Mouse (Mus musculus): ENCODE measurements around the gene Sohlh1. TPM values are rescaled to one million over a fixed set of nuclear protein-coding genes. Genes with fewer than 3 reads are reported as not detected.
A peak's percentile ranks its signal among the peaks of the same experiment; 100 is the strongest.

Sohlh1 gene
- total RNA-seq (2014; fragmentation: Nextera tagmentation) (not detected in 2 replicates), total RNA-seq (2017) (not detected in 2 replicates)

DNA sequence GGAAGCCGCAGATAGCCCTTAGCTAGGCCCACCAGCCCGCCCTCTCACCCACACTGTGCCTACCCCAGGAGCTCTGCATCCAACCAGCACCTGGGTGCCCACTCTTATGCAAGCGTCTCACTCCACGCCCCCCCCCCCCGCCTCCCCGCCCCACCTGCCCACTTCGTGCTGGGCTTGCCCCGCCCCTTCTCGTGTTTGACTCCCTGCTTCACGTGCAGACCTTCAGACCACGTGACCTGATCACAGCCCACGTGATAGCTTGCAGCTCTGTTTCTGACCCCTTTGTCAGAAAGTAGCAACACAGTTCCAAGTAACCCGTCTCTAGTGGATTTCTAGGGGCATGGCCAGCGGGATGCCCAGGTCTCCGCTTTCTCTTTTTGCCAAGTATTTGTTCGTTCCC lies at the start of gene Sohlh1:
TSS of gene Sohlh1 (minus strand) at position 23 of the 400 bp plus-strand sequence.
- ATAC-seq (replicated peaks; ENCODE audit: poor library complexity, severe bottlenecking), result no peak

DNA sequence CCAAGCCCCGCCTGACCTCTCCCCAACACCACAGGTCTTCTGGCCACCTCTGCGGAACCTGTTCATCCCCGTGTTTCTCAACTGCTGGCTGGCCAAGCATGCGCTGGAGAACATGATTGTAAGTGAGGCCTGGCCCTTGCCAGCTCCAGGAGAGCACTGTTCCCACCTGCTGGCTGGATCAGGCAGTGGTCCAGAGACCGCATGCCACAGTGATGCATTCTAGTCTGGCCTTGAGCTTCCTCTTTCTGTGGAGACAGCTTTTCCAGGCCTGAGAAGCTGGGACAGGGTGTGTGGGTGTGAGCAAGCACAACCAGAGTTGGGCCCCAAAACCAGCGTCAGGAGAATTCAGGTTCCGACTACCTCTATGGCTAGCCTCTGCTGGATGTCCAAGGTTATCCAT lies 45.4 kb upstream of the Sohlh1 start:
- ATAC-seq (replicated peaks; ENCODE audit: poor library complexity, severe bottlenecking), result peak; percentile 81

DNA sequence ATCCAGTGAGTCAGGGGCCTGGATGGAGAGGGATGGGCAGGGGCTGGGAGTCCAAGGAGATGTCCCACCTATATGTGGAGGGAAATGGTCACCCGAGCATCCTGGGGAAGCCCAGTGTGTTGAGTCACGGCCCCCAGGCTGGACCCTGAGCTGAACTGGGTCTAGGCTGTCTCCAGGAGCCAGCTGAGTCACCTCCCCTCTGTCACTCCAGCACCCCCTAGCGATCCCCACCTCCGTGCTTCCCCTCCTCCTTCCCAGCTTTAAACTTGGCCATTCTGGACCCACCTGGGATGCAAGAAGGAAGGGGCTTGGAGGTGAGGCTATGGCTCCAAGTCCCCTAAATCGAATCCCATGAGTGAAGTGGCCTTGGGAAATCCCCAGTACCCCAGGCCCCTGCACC lies 41.1 kb upstream of the Sohlh1 start:
- ATAC-seq (replicated peaks; ENCODE audit: poor library complexity, severe bottlenecking), result no peak

DNA sequence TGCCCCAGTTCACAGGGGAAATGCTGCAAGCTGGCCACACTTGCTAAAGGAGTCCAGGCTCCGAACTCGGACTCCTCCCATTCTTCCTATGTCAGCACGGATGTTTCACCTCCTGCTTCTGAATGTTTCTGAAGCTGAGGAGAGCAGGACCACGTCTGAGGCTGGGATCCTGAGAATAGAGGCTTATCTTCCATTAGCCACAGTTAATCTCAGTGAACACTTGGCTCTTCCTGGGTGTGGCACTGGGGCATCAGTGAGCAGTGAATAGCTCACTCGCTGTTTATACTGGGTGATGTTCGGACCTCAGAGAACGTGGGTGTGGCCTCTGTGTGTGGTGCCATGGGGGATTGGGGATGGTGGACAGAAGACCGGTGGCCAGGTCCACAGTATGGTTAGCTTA lies 40.2 kb upstream of the Sohlh1 start:
- no peak for ATAC-seq (replicated peaks; ENCODE audit: poor library complexity, severe bottlenecking)

DNA sequence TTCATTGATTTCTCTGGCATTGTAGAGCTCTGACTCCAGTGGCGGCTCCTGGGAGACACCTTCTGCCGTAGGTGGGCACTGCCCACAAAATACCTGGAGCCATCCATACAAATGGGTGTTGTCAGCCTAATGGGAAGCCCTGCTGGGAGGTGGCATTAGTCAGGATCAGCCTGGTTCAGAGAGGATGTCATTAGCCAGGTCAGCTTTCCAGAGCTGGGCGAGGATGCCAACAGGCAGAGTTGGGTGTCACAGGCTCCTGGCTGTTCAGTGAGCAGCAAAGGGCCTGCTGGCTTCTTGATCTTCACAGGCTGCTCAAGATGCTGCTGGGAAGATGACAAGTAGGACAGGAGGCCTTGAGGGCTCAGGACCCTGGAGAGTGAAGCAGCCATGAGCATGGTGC lies 37.7 kb upstream of the Sohlh1 start:
- no peak for ATAC-seq (replicated peaks; ENCODE audit: poor library complexity, severe bottlenecking)

DNA sequence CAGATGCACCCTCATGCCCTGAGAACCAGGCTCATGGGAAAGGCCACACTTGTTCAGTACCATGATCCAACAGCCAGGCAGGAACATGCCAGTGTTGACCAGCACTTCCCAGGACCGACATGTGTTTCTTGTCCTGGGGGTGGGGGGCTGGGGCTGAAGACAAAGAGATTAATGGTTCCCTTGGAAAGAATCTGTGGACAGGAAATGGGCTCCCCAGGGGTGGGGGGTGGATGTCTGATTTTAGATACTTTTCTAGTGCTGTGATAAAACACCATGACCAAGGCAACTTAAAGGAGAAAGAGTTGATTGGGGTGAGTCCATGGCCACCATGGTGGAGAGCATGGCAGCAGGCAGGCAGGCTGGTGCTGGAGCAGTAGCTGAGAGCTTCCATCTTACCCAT lies 35.2 kb upstream of the Sohlh1 start:
- ATAC-seq (replicated peaks; ENCODE audit: poor library complexity, severe bottlenecking), result no peak

DNA sequence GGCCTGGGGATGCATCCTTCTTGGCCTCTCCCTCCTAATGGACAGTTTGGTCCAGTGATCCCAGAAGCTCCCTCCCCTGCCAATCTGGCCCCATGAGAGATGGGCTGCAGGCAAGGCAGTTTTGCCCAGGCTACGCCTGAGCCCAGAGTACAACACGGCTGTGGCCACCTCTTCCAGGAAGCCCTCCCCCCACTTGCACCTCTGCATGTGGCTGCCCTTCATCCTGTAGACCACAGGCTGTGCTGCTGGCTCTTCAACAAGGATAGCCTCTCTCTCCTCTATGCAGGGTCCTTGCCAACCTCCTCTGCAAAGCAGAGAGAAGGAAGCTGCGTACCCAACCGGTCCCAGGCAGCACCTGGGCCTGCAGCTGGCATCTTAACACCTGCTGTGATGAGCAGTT lies 32.0 kb upstream of the Sohlh1 start:
- ATAC-seq (replicated peaks; ENCODE audit: poor library complexity, severe bottlenecking), result no peak

DNA sequence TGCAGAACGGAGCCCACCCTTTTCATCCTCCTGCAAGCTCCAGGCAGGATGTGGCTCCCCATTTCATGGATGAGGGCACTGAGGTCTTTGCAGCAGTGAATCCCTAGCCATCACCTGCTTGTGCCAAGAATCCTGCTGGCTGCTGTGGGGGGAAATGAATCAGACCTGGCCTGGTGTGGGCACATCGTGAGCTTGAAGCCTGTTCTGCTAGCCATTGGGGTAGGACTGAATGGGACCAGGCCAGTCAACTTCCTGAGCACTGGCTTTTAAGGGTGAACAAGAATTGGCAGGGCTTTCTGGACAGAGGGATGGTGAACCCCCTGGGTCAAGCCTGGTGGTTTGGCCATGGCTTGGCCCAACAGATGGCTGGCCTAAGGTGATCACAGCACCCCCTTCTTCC lies 31.5 kb upstream of the Sohlh1 start:
- ATAC-seq (replicated peaks; ENCODE audit: poor library complexity, severe bottlenecking), result no peak

DNA sequence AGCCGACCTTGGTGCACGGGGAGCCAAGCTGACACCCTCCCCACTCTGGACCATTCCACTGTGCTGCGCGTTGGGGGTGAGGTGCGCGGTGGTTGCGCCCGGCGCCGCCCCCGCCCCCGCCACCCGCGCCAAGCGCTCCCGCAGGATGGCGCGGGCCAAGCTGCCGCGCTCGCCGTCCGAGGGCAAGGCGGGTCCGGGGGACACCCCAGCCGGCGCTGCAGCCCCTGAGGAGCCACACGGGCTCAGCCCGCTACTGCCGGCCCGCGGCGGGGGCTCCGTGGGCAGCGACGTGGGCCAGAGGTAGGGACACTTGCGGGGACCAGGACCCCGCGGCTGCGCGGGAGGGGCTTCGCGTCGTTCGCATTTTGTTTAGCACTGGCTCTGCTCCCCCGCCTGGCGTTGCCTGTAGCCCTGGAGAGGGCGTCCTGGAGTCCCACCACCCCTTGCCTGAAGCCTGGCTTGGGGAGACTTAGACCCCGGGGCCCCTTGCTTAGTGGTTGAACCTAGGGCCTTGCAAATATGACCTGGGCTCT lies 30.8 kb upstream of the Sohlh1 start:
- no peak for ATAC-seq (replicated peaks; ENCODE audit: poor library complexity, severe bottlenecking)

DNA sequence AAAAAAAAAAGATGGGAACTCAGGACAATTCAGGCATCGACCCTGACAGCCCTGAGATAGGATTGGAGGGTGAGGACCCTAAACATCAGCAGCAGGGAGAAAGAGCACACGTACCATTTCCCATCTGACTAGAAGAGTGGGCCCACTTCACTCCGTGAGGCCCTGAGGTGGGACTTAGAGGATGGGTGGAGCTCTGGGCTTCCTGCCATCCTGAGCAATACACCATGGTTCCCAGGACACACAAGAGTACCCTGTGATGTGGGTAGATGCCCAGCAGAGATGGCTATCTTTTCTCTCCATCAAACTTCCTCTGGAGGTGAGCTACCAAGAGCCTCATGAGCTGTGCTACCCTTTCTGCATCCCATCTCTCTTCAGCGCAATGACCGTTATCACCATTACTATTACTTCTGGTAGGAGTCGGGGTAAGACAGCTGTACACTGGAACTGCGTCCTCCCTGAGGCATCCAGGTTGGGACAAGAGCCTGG lies 30.2 kb upstream of the Sohlh1 start:
- ATAC-seq (replicated peaks; ENCODE audit: poor library complexity, severe bottlenecking), result no peak

DNA sequence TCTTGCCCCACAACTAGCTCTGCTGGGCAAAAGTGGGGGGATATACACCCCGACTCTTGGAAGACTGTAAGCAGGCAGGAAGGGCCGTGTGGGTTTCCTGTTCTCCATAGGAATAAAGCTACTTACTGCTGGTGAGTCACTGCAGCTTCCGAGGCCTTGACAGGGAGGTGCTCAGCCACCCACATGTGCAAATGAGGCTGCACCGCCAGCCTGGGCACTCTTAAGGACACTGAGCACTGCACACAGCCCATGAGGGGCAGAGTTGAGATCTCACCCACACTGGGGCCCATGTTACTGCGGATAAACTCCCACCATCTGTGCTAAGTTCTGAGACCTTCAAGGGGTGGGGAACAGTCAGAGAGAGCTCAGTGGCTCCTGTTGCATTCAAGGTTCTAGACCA lies 19.6 kb upstream of the Sohlh1 start:
- ATAC-seq (replicated peaks; ENCODE audit: poor library complexity, severe bottlenecking), result no peak

DNA sequence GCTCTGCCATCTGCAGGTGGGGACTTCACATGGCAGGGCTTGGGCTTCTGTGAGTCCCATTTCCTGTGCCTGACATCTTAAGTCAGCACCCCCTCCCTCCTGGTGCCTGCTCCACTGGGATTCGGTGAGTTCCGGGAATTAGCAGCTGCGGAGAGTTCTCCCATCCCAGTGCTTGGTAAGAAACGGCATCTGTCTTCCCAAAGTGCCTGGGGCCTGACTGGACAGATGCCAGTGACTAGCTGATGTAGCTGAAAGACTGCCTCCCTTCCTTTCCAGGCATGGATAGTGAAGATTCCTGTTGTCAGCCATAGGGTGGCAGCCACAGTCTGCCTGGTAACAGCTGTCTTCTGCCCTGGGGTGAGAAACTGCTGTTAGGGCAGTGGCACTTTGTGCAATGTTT lies 18.4 kb upstream of the Sohlh1 start:
- no peak for ATAC-seq (replicated peaks; ENCODE audit: poor library complexity, severe bottlenecking)

DNA sequence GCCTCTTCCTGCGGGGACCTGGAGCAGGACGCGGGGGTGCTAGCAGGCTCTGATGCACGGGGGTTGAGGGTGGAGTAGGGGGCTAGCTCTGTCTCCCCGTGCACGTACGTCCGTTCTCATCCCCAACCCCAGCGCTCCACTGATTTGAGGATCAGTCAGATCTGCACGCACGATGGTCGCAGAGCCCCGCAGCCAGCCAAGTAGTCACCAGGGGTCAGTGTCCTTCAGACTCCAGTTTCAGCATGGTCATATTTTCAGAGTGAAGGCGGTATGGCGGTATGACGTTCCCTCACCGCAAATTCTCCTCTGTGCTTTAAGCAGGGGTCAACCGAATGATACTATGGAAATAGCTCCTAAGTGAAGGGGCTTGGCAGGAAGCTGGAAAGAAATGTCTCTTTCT lies 17.2 kb upstream of the Sohlh1 start:
- no peak; the same call in 1 of the 2 replicates for ATAC-seq (replicated peaks; ENCODE audit: poor library complexity, severe bottlenecking)

DNA sequence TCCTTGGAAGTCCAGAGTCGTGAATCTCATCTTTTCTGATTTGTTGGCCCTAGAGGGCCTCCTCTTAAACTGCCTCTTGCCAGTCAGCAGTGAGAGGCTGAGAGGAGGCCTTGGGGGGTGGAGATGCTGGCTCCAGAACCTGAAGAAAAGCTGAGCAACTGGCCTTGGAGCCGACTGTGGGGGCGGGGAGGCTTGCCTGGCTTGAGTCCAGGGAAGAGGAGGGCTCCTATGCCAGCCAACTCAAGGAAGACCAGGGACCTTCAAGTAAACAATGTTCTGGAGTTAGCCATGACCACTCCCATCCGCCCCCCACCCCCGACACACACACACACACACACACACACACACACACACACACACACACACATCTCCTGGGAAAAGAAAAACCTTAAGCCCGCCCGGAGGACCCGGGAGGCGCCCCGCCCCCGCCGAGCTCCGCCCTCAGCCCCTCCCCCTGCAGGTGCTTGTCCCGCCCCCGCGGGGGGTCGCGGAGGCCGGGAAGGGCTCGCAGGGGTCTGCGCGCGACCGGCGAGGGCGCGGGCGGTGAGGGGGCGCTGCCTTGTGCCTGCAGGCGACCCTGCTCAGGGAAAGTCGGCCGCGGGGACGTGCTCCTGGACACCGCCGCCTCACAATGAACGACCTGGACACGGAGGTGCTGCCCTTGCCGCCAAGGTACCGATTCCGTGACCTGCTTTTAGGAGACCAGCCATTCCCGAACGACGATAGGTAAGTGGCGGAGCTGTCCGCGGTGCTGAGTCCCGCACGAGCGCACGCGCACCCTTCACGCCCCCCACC lies 16.5 kb upstream of the Sohlh1 start, which contains the start of gene Kcnt1:
TSS of gene Kcnt1 (plus strand) at position 398 of the 795 bp plus-strand sequence.
- peak; percentile 48; the same call in 1 of the 2 replicates for ATAC-seq (replicated peaks; ENCODE audit: poor library complexity, severe bottlenecking)

DNA sequence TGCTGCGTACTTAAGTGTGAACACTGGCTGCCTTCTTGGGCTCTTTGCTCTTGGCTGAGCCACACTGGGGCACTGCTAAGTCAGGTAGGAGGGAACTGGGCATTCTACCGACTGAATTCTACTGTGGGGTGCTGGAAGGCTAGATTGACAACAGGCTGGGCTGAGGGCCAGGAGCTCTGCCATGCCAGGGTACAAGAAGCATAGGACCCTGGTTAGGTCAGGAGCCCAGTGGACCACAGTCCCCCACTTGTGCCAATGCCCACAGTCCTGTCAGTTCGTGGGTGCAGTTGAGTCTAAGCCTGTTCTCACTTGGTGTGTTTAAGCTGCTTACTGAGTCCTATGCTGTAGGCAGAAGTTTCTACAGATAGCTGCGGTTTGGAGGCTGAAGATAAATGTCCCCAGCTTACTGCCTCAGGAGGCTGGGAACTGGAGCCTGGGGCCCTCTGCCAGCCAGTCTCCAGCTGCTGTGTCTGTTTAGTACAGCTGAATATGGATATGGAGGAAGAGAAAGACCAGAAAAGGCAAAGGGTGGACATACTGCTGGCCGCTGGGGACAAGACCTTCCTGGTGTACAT lies 15.7 kb upstream of the Sohlh1 start:
- ATAC-seq (replicated peaks; ENCODE audit: poor library complexity, severe bottlenecking), result no peak

DNA sequence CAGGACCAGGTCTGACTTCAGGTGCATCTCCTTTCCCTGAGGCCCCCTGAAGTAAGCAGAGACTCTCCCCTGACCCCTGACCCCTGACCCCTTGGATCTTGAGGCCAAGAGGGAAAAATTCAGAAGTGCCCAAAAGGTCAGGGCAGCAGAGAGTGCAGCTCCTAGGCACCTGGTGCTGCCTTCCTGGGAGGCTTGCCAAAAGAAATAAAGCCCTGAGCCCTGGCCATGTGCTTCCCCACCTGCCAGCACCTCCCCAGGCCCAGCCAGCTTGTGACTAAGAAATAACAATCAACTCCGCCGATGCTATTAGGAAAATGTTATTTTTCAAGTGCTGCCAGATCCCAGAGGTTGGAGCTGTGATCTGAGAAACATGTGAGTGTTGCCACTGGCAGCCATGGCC lies 15.0 kb upstream of the Sohlh1 start:
- no peak for ATAC-seq (replicated peaks; ENCODE audit: poor library complexity, severe bottlenecking)

DNA sequence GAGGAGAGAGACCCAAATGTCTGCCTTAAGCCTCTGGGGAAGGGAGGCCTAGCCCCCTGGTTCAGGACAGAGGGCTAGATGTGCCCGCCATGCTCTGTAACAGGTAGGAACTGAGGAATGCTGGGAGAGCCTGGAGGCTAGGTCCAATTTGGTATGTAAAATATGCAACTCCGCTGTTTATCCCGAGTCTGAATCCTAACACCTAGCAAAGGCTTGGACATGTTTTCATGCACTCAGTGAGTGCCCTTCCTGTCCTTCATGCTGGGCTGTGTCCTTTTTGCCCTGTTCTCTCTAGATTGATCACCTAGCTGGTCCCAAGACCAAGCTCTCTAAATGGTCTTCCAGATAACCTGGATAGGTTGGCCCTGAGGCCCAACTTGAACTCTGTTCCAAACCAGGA lies 12.8 kb upstream of the Sohlh1 start:
- no peak for ATAC-seq (replicated peaks; ENCODE audit: poor library complexity, severe bottlenecking)

DNA sequence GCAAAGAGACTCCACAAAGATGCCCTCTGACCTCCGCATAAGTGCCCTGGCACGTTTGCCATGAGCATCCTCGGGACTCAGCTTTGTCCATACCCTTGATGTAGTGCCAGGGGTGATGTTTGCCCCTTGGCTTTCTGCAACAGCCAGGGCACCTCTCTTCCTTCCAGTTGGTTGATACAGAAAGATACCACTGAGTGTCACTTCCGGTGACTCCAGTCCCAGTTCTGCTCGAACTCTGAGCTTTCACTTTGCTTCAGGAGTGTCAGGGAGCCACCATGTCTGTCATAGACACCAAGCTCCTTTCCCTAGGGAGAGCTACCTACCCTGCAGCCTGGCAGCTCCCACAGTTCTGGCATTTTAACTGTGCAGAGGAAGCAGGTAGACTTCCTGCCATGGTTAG lies 7.0 kb upstream of the Sohlh1 start:
- no peak for ATAC-seq (replicated peaks; ENCODE audit: poor library complexity, severe bottlenecking)

DNA sequence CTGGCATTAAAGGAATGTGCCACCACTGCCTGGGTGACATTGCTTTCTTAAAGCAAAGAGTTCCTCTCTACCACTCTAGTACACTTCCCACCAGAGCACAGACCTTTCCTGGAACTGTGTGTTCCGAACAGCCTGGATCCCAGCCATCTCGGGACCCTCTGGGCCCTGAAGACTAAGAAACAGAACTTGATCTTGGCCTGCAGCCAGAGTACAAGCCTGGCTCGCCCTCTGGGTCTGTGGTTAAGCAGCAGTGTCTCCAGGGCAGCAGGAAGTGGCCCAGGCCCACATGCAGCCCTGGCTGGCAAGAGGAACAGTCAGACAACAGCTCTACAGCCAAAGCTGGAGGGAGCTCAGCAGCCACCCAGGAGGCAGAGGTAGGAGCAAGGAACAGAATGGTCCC lies 5.6 kb upstream of the Sohlh1 start:
- peak; percentile 77 for ATAC-seq (replicated peaks; ENCODE audit: poor library complexity, severe bottlenecking)

DNA sequence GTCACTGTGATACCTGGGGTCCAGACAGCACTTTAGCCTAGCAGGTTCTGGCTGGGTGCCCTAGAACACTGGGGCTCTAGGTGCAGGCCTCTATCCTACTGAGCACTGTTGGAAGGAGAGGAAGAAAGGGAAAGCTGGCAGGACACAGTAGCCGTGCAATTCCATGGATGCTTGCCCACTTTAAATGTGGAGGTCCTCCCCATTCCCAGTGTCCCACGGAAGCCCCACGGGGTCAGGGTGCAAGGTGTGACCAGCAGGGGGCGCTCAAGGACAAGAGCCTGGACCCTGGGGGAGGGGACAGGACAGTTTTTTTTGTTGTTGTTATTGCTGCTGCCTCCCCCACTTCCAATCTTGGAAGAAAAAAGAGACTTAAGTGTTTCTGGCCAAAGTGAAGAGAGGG lies 3.3 kb upstream of the Sohlh1 start:
- peak; percentile 50; the same call in 1 of the 2 replicates for ATAC-seq (replicated peaks; ENCODE audit: poor library complexity, severe bottlenecking)

DNA sequence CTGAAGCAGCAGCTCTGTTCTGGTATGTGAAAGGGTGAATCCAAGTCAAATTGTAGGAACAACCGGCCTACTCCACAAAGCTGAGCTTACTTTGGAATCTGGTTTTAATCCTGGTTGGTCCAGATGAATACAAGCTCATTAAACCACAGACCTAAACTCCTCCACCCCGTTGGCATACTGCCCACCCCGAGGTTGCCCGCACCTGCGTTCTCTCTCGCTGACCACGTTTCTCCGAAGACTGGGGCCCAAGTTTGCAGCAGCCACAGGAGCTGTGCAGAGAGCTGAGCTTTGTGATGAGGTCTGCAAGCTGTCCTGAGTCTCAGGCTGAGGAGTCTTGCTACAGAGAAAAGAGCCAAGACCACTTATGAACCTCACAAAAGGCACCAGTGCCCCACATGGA lies 532 bp downstream of the Sohlh1 start:
- no peak for ATAC-seq (replicated peaks; ENCODE audit: poor library complexity, severe bottlenecking)

DNA sequence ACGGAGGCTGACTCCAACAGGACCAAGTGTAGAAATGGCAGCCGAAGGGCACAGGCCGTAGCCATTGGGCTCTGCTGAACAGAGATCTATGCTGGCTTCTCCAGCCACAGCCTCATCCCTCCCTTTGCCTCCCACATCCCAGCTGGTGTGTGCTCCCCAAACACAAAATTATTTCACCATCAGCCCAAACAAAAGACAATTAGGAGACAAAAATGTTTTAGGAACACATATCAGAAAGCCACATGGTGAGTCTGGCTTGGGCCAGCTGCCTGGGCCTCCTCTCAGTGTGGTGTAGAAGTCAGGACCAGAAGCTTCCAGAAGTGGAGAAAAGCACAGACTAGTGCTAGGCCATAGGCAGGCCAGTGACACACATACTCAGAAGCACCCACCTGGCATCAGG lies 3.0 kb downstream of the Sohlh1 start:
- no peak for ATAC-seq (replicated peaks; ENCODE audit: poor library complexity, severe bottlenecking)

Measured in granulocyte monocyte progenitor cell, adult 5-6 weeks (primary cell).